Mouse (Mus musculus) liver, postnatal 0 days (tissue): ENCODE results near the gene Klhdc4. TPM values are rescaled to one million over a fixed set of nuclear protein-coding genes. Genes with fewer than 3 reads are reported as not detected.

Experiments
- ATAC-seq: fragments of 200-750 bp; cut with Nextera tagmentation; 2 replicates; pipeline ENCODE4 v1.8.0; 2017; ENCODE audit warnings: mild to moderate bottlenecking, moderate library complexity
- DNase-seq: peaks from one replicate; pipeline ENCODE4 v3.0.0-alpha.2; 2016
- H3K27ac ChIP-seq: fragments of 300-500 bp; sonication (generic); 2 replicates; pipeline ENCODE4 v1.5.1; 2014; ENCODE audit warnings: antibody characterized with exemption, moderate library complexity, mild to moderate bottlenecking, low read depth
- H3K27me3 ChIP-seq: fragments of 300-500 bp; sonication (generic); 2 replicates; pipeline ENCODE4 v1.6.1; 2014; ENCODE audit warnings: low read length, control low read depth, mixed read lengths; ENCODE audit not compliant: insufficient read depth
- H3K36me3 ChIP-seq: fragments of 300-500 bp; sonication (generic); replicated peaks from 2 replicates; pipeline ENCODE4 v1.6.1; 2014; ENCODE audit warnings: mild to moderate bottlenecking, control low read depth, low read length, moderate library complexity, mixed read lengths; ENCODE audit not compliant: insufficient read depth
- H3K4me1 ChIP-seq: fragments of 300-500 bp; sonication (generic); 2 replicates; pipeline ENCODE4 v1.6.1; 2014; ENCODE audit warnings: antibody characterized with exemption, mild to moderate bottlenecking, control low read depth; ENCODE audit not compliant: insufficient read depth
- H3K4me2 ChIP-seq: fragments of 300-500 bp; sonication (generic); 2 replicates; pipeline ENCODE4 v1.6.1; 2014; ENCODE audit warnings: low read depth, mild to moderate bottlenecking, low read length, moderate library complexity, mixed read lengths
- H3K4me3 ChIP-seq: fragments of 300-500 bp; sonication (generic); 2 replicates; pipeline ENCODE4 v1.5.1; 2014; ENCODE audit warnings: low read depth, low read length
- H3K9ac ChIP-seq: fragments of 300-500 bp; sonication (generic); replicated peaks from 2 replicates; pipeline ENCODE4 v1.6.1; 2014; ENCODE audit warnings: mild to moderate bottlenecking, moderate library complexity
- H3K9me3 ChIP-seq: fragments of 300-500 bp; sonication (generic); 2 replicates; pipeline ENCODE4 v1.6.1; 2016; ENCODE audit warnings: mild to moderate bottlenecking, control low read depth, low read length, mixed read lengths
- CTCF ChIP-seq: sonication (generic); IDR thresholded peaks from 2 replicates; pipeline ENCODE4 v1.5.1; 2016; ENCODE audit warnings: antibody characterized with exemption, low read depth
- EP300 ChIP-seq: IDR thresholded peaks from 2 replicates; pipeline ENCODE4 v1.6.1; 2016; ENCODE audit warnings: antibody characterized with exemption, low read depth, mild to moderate bottlenecking
- WGBS: fragments of 180-500 bp; shearing (Covaris S2); extraction: QIAGEN DNeasy Blood & Tissue Kit; methylation state at CpG from one replicate; pipeline ENCODE4 v1.1.7; 2014; ENCODE audit not compliant: insufficient replicate concordance; 5-methylcytosine and 5-hydroxymethylcytosine counted together
- polyA plus RNA-seq: library from polyadenylated mRNA; unstranded; fragments of >200 nt; fragmentation: Nextera tagmentation; extraction: Ambion mirVana; gene quantifications from 2 replicates; pipeline ENCODE4 v1.2.1, GENCODE M21; 2015

The Klhdc4 gene
- polyA plus RNA-seq, 1 experiment from 2014 or later, result 8.7 TPM

- 57% methylated on average over 7 of the region's 7 CpGs for WGBS
Measured at GRCm38 (mm10) chr8:121762999-121763699, 66.2 kb downstream of the Klhdc4 start.

GRCm38 (mm10) chr8:121761480-121761879, 67.9 kb downstream of the Klhdc4 start:
- no peaks in the 10 kb centered on the region for H3K27me3 ChIP-seq

More at GRCm38 (mm10) chr8:121762999-121763699, 66.2 kb downstream of the Klhdc4 start:
- Histone ChIP-seq H3K27me3 (no peaks in the 10 kb centered on the region), H3K36me3 (no peaks in the 10 kb centered on the region), H3K4me1 (no peaks in the 10 kb centered on the region), H3K9me3 (no peaks in the 10 kb centered on the region), H3K9ac (no peak overlapping the region), H3K4me2 (no peak overlapping the region), H3K27ac (no peak overlapping the region), H3K4me3 (no peak overlapping the region)
- no peak for ATAC-seq
- no peak for TF ChIP-seq EP300
- TF ChIP-seq CTCF, result no peak
- no peak for DNase-seq

DNA sequence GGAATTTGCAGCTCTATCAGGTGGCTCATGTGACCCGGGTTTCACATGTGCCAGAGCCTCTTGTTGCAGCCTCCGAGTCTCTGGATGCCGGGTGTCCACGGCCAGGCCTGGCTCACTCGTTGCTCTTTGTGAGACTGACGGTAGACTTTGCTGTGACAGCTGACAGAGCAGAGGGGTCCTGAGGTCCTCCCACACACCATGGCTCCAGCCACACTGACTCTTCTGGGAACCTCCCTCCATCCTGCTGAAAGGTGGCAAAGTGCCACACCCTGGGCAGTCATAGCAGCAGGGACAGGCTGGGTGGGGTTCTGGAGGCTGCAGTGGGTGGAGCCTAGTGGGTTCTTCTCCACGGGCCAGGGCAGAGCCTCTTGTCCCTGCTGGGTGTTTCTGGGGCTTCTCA, 68.9 kb downstream of the Klhdc4 start:
- Histone ChIP-seq H3K4me2 (no peak overlapping the region), H3K4me1 (no peaks in the 10 kb centered on the region), H3K4me3 (no peak overlapping the region), H3K36me3 (no peaks in the 10 kb centered on the region), H3K9ac (no peak overlapping the region), H3K27ac (no peak overlapping the region), H3K9me3 (no peaks in the 10 kb centered on the region), H3K27me3 (no peaks in the 10 kb centered on the region)
- DNase-seq, result no peak
- TF ChIP-seq EP300, result no peak
- TF ChIP-seq CTCF, result no peak
- WGBS, result 75% methylated on average over 7 of the region's 7 CpGs
- no peak for ATAC-seq

More at GRCm38 (mm10) chr8:121761480-121761879, 67.9 kb downstream of the Klhdc4 start:
- ATAC-seq (no peak), DNase-seq (peak; percentile 56)
- no peak overlapping the region for H3K9ac ChIP-seq
- no peaks in the 10 kb centered on the region for H3K4me1 ChIP-seq
- no peaks in the 10 kb centered on the region for H3K9me3 ChIP-seq
- no peak overlapping the region for H3K4me2 ChIP-seq
- 29% methylated on average over 10 of the region's 10 CpGs for WGBS
- H3K27ac ChIP-seq, result no peak overlapping the region
- H3K4me3 ChIP-seq, result no peak overlapping the region
- TF ChIP-seq CTCF (no peak), EP300 (no peak)
- no peaks in the 10 kb centered on the region for H3K36me3 ChIP-seq

- TF ChIP-seq EP300, result no peak
- TF ChIP-seq CTCF, result no peak
- Histone ChIP-seq H3K36me3 (no peaks in the 10 kb centered on the region), H3K27me3 (no peaks in the 10 kb centered on the region), H3K4me3 (no peak overlapping the region), H3K9ac (no peak overlapping the region), H3K27ac (no peak overlapping the region), H3K9me3 (no peaks in the 10 kb centered on the region), H3K4me2 (no peak overlapping the region), H3K4me1 (no peaks in the 10 kb centered on the region)
- ATAC-seq, result no peak
- no peak for DNase-seq
- WGBS, result 62% methylated on average over 12 of the region's 12 CpGs
Measured at GRCm38 (mm10) chr8:121758470-121758869, 70.9 kb downstream of the Klhdc4 start.

GRCm38 (mm10) chr8:121751407-121751806, 78.0 kb downstream of the Klhdc4 start:
- H3K4me1 ChIP-seq, result no peaks in the 10 kb centered on the region
- 0 out of 2 replicates have a peak, but pooled peaks have one; percentile 29 for ATAC-seq

DNA sequence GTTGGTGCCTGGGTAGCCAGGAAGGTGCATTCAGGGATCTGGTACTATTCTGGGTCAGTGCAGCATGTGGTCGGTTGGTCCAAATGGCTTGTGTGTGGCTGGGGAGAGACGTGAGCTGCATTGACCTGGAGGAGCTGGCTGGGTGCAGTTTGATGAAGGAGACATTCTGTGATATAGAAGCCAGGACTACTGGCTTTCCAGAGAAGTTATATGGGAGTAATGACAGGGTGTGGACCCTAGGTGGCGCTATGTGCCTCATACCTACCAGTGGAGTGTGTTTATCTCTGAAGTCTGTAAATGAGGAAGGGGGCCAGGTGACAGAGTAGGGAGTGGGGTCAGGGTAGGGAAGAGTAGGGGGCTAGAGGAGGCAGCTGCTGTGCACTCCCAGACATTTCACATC, 78.9 kb downstream of the Klhdc4 start:
- Histone ChIP-seq H3K4me2 (no peak overlapping the region), H3K4me3 (no peak overlapping the region), H3K9ac (no peak overlapping the region), H3K9me3 (no peaks in the 10 kb centered on the region), H3K27ac (no peak overlapping the region), H3K27me3 (no peaks in the 10 kb centered on the region), H3K36me3 (no peaks in the 10 kb centered on the region), H3K4me1 (no peaks in the 10 kb centered on the region)
- DNase-seq (no peak), ATAC-seq (no peak)
- WGBS, result 34% methylated on average over 3 of the region's 3 CpGs
- TF ChIP-seq EP300 (no peak), CTCF (peak; percentile 58)

More at GRCm38 (mm10) chr8:121751407-121751806, 78.0 kb downstream of the Klhdc4 start:
- peak; percentile 87 for DNase-seq
- H3K27me3 ChIP-seq, result no peaks in the 10 kb centered on the region
- H3K9me3 ChIP-seq, result no peaks in the 10 kb centered on the region
- 18% methylated on average over 3 of the region's 3 CpGs for WGBS
- no peak overlapping the region for H3K27ac ChIP-seq
- H3K4me2 ChIP-seq, result no peak overlapping the region
- TF ChIP-seq EP300 (no peak), CTCF (peak; percentile 98)
- H3K4me3 ChIP-seq, result no peak overlapping the region
- H3K36me3 ChIP-seq, result no peaks in the 10 kb centered on the region
- H3K9ac ChIP-seq, result no peak overlapping the region
